Mouse (Mus musculus) right cerebral cortex, postnatal 25 days (tissue): ENCODE measurements around the gene Fosb.
"Not testable (repeated sequence)": the region's sequence is repeated elsewhere in the genome, so short reads cannot be mapped to it uniquely, and the experiment has no call there.

Experiments
- DNase-seq: peaks from one replicate; pipeline ENCODE4 v3.0.0; 2022

The Fosb gene

GRCm38 (mm10) chr7:19305796-19306765, 3.8 kb downstream of the Fosb start:
- no peak for DNase-seq

- DNase-seq: no peak
These were observed 4.5 kb downstream of the Fosb start for GRCm38 (mm10) chr7:19305413-19305735.

GRCm38 (mm10) chr7:19304501-19305412, 5.1 kb downstream of the Fosb start:
- no peak for DNase-seq

- DNase-seq: peak; percentile 59
These were observed 6.1 kb downstream of the Fosb start for GRCm38 (mm10) chr7:19303770-19304169.

GRCm38 (mm10) chr7:19303046-19303305, 6.9 kb downstream of the Fosb start:
- DNase-seq: no peak

GRCm38 (mm10) chr7:19302264-19303045, 7.4 kb downstream of the Fosb start:
- DNase-seq: no peak

GRCm38 (mm10) chr7:19301461-19302263, 8.2 kb downstream of the Fosb start:
- no peak for DNase-seq

GRCm38 (mm10) chr7:19300501-19301421, 9.1 kb downstream of the Fosb start:
- peak; percentile 64 for DNase-seq

- DNase-seq: no peak
These were observed 10.7 kb downstream of the Fosb start for GRCm38 (mm10) chr7:19299194-19299593.

GRCm38 (mm10) chr7:19297794-19298193, 12.1 kb downstream of the Fosb start:
- no peak for DNase-seq

- no peak for DNase-seq
These were observed 12.8 kb downstream of the Fosb start for GRCm38 (mm10) chr7:19297034-19297433.

GRCm38 (mm10) chr7:19295503-19296185, 14.2 kb downstream of the Fosb start:
- peak; percentile 91 for DNase-seq

GRCm38 (mm10) chr7:19290969-19291596, 18.8 kb downstream of the Fosb start:
- DNase-seq: no peak

- no peak for DNase-seq
These were observed 25.1 kb downstream of the Fosb start for GRCm38 (mm10) chr7:19284763-19285162.

- no peak for DNase-seq
These were observed 26.4 kb downstream of the Fosb start for GRCm38 (mm10) chr7:19283406-19283804.

- DNase-seq: peak; percentile 61
These were observed 27.0 kb downstream of the Fosb start for GRCm38 (mm10) chr7:19282791-19283405.

- DNase-seq: peak; percentile 86
These were observed 27.5 kb downstream of the Fosb start, which contains the start of gene Rtn2 for GRCm38 (mm10) chr7:19282385-19282784. Gene Rtn2, plus strand, starts transcription at chr7:19282624.

- not testable (repeated sequence) for DNase-seq
These were observed 28.1 kb downstream of the Fosb start for GRCm38 (mm10) chr7:19281680-19282304.

GRCm38 (mm10) chr7:19279581-19280114, 30.2 kb downstream of the Fosb start, which contains the start of gene Ppm1n:
Gene Ppm1n, minus strand, starts transcription at chr7:19280064.
- no peak for DNase-seq
